Mouse (Mus musculus) ES-Bruce4 (cell line): ENCODE measurements around the gene Pde10a.

Experiments
- CTCF ChIP-seq: IDR thresholded peaks from one replicate; pipeline ENCODE4 v1.8.1; 2011; ENCODE audit warnings: low read depth, low read length
- EP300 ChIP-seq: IDR thresholded peaks from 2 replicates; pipeline ENCODE4 v1.6.1; 2011; ENCODE audit warnings: low read depth, low read length; ENCODE audit not compliant: insufficient read depth

DNA sequence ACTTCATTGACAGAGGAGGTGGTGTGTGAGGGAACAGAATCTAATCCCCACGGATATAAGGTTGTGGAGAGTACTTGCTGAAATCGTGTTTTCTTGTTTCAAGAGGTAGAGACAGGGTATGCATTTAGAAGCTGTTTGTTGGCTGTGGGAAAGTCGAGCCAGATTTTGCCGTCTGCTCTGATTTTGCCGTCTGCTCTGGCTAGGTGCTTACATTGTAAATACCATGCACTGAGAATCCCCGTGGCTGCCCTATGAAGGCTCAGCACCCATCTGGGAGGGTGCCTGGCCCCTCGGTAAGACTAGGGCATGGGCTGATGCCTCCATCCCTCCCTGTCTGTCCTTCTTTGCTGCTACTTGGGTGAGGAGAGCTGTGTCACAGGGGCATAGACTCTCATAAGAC lies 298.4 kb downstream of the Pde10a start:
- TF ChIP-seq EP300 = no peak
- TF ChIP-seq CTCF = no peak
